22 mouse cellular contexts compared by ENCODE assay signal in genomic region chr8:23580106-23580505, GRCm38 (mm10).
DNase-seq lines count a peak whose midpoint lies in the region; ATAC-seq lines count a peak whose summit lies in the region.
"Had no signal": no experiment of that assay in that cellular context is flagged by ENCODE, and none has a peak within 500 bp of the region (broad histone marks: within the 10 kb centered on the region; RNA-seq: fewer than 3 reads in every experiment).

No protein-coding gene starts in this region.

- no peak overlapping the region for H3K4me2 ChIP-seq in midbrain, embryonic 11.5 days
- H3K4me2 ChIP-seq in midbrain, embryonic 14.5 days (ENCODE audit: low read length), result no peak overlapping the region

- WGBS in heart, embryonic 10.5 days, result 85% methylated on average over 4 of the region's 4 CpGs
- 89% methylated on average over 4 of the region's 4 CpGs for WGBS in midbrain, embryonic 11.5 days
- 93% methylated on average over 4 of the region's 4 CpGs for WGBS in midbrain, embryonic 14.5 days

- H3K9me3 ChIP-seq in heart, embryonic 10.5 days, result no peaks in the 10 kb centered on the region
- H3K9me3 ChIP-seq in midbrain, embryonic 11.5 days (ENCODE audit: control insufficient read depth, low read length), result no peaks in the 10 kb centered on the region
- no peaks in the 10 kb centered on the region for H3K9me3 ChIP-seq in midbrain, embryonic 14.5 days (ENCODE audit: control insufficient read depth, low read length)

- H3K9ac ChIP-seq in midbrain, embryonic 11.5 days (ENCODE audit: low read length), result no peak overlapping the region
- no peak overlapping the region for H3K9ac ChIP-seq in midbrain, embryonic 14.5 days (replicated peaks; ENCODE audit: low read length)

- no peak overlapping the region for H3K4me3 ChIP-seq in heart, embryonic 10.5 days
- H3K4me3 ChIP-seq in midbrain, embryonic 11.5 days (ENCODE audit: low read depth, low read length), result no peak overlapping the region
- H3K4me3 ChIP-seq in midbrain, embryonic 14.5 days (replicated peaks; ENCODE audit: low read depth, low read length), result no peak overlapping the region

- no peak for ATAC-seq in midbrain, embryonic 11.5 days (ENCODE audit: low FRiP score)
- ATAC-seq in midbrain, embryonic 14.5 days (ENCODE audit: low FRiP score, low TSS enrichment), result no peak
- ATAC-seq: activated CD4-positive, CD25-positive, alpha-beta regulatory T cell, adult 4 months; CD4-positive, CD25-positive, alpha-beta regulatory T cell, adult 4 months; Patski had no signal

- intact Hi-C loops in heart, postnatal 14 days (cut with DNase I), result no loop called here
- intact Hi-C loops in heart, postnatal 25 days (cut with DNase I), result no loop called here

- no peaks in the 10 kb centered on the region for H3K27me3 ChIP-seq in heart, embryonic 10.5 days (ENCODE audit: insufficient read depth, poor library complexity, severe bottlenecking)
- no peaks in the 10 kb centered on the region for H3K27me3 ChIP-seq in midbrain, embryonic 11.5 days (ENCODE audit: control insufficient read depth, insufficient read depth, low read length)
- no peaks in the 10 kb centered on the region for H3K27me3 ChIP-seq in midbrain, embryonic 14.5 days (ENCODE audit: control insufficient read depth, insufficient read depth, low read length)
- H3K27me3 ChIP-seq: CH12.LX, Patski had no signal

- no peaks in the 10 kb centered on the region for H3K4me1 ChIP-seq in heart, embryonic 10.5 days
- no peaks in the 10 kb centered on the region for H3K4me1 ChIP-seq in midbrain, embryonic 11.5 days (ENCODE audit: control insufficient read depth, insufficient read depth, low read length)
- H3K4me1 ChIP-seq in midbrain, embryonic 14.5 days (ENCODE audit: control insufficient read depth, insufficient read depth, low read length), result no peaks in the 10 kb centered on the region

- no peaks in the 10 kb centered on the region for H3K36me3 ChIP-seq in heart, embryonic 10.5 days
- H3K36me3 ChIP-seq in midbrain, embryonic 11.5 days (ENCODE audit: control insufficient read depth, insufficient read depth, low read length), result no peaks in the 10 kb centered on the region
- H3K36me3 ChIP-seq in midbrain, embryonic 14.5 days (ENCODE audit: control insufficient read depth, insufficient read depth, low read length), result no peaks in the 10 kb centered on the region
- H3K36me3 ChIP-seq: G1E had no signal

- no peak overlapping the region for H3K27ac ChIP-seq in heart, embryonic 10.5 days
- no peak overlapping the region for H3K27ac ChIP-seq in midbrain, embryonic 11.5 days (ENCODE audit: low read depth, low read length)
- H3K27ac ChIP-seq in midbrain, embryonic 14.5 days (replicated peaks; ENCODE audit: low read depth, low read length), result no peak overlapping the region

- peak; percentile 57 for DNase-seq in heart, adult 11 months
- no peak for DNase-seq in heart, postnatal 14 days
- peak; percentile 56 for DNase-seq in heart, embryonic 10.5 days (ENCODE audit: low spot score)
- DNase-seq in heart, postnatal 25 days (ENCODE audit: low spot score), result no peak
- peak; percentile 49 for DNase-seq in midbrain, embryonic 11.5 days (ENCODE audit: low spot score, missing footprints)
- DNase-seq in midbrain, embryonic 14.5 days, result no peak
- peak; percentile 14 for DNase-seq in testis, postnatal 10 days (ENCODE audit: low spot score)
- no peak for DNase-seq in testis, postnatal 14 days (ENCODE audit: low spot score)
- DNase-seq: adrenal gland, adult 2 months; adrenal gland, adult 8-10 months; adrenal gland, postnatal 10 days; adrenal gland, postnatal 14 days; adrenal gland, postnatal 25 days; adrenal gland, postnatal 36 days; B cell, adult 2 months; cerebellum, adult 11 months; cerebellum, adult 11-12 months had no signal

Comparison
In these comparisons a context has a peak if more than half of its experiments do, and no peak if none do; other contexts are left out.
1. DNase-seq: peak in heart, adult 11 months (single experiment), heart, embryonic 10.5 days (single experiment), midbrain, embryonic 11.5 days (single experiment) and testis, postnatal 10 days (single experiment); none in heart, postnatal 14 days (0 of 2), heart, postnatal 25 days (single experiment), midbrain, embryonic 14.5 days (single experiment) and testis, postnatal 14 days (single experiment).